Mouse (Mus musculus): Measurements from ENCODE around the gene Twf2.

DNA sequence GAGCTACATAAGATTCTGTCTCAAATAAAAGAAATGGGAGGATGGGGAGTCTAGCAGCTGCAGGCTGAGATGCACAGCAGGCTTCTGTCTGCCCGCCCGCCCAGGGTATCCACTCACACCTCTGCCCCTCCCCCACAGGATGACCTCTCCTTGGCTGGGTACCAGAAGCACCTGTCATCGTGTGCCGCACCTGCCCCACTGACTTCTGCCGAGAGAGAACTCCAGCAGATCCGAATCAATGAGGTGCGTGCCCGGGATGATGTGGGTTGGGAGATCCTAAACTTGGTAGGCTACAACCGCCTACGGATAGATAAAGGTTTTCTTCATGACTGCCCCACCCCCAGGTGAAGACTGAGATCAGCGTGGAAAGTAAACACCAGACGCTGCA lies 9.7 kb downstream of the Twf2 start:
- TF ChIP-seq CTCF (IDR thresholded peaks at IDR 0.05; ENCODE audit: borderline replicate concordance, control insufficient read depth, extremely low read depth, insufficient read depth, low read length, poor library complexity), result no peak
- no peak for TF ChIP-seq POLR2A (IDR thresholded peaks at IDR 0.05; ENCODE audit: control insufficient read depth, extremely low read depth, insufficient read depth, low read length, poor library complexity)

Measured in thymus, adult 2 months (tissue).